Mouse (Mus musculus) testis, adult 2 months (tissue): Measurements from ENCODE around the gene Pi4ka.

Experiments
- CTCF ChIP-seq: fragments of 200-500 bp; IDR thresholded peaks from 2 replicates; pipeline ENCODE4 v1.5.1; 2012; ENCODE audit warnings: low read depth, mild to moderate bottlenecking, inconsistent platforms, low read length, moderate library complexity; ENCODE audit not compliant: control insufficient read depth, insufficient read depth, insufficient replicate concordance
- POLR2A ChIP-seq: fragments of 200-500 bp; IDR thresholded peaks from 2 replicates; pipeline ENCODE4 v1.6.1; 2012; ENCODE audit warnings: low read depth, mild to moderate bottlenecking, inconsistent platforms, low read length, moderate library complexity; ENCODE audit not compliant: control insufficient read depth

DNA sequence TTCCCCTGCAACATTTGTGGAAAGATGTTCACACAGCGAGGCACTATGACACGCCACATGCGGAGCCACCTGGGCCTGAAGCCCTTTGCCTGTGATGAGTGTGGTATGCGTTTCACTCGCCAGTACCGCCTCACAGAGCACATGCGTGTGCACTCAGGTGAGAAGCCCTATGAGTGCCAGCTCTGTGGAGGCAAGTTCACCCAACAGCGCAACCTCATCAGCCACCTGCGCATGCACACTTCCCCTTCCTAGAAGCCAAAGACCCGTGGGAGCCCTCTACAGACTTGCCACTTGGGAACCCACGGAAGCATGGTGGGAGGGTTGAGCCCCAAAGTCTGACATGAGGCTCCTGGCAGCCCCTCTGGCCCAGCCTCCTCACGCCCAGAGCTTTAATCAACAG is 147.2 kb downstream of the Pi4ka start:
- TF ChIP-seq POLR2A (no peak), CTCF (no peak)
